Mouse (Mus musculus): ENCODE measurements around the gene Ppp1r1b. TPM values are rescaled to one million over a fixed set of nuclear protein-coding genes. Genes with fewer than 3 reads are reported as not detected.

Gene Ppp1r1b
- 0.18 TPM for polyA plus RNA-seq (2014; fragmentation: Illumina TruSeq; extraction: RNeasy Lipid Tissue Mini Kit (QIAGEN cat#74804); ENCODE audit: low read depth, low replicate concordance)

DNA sequence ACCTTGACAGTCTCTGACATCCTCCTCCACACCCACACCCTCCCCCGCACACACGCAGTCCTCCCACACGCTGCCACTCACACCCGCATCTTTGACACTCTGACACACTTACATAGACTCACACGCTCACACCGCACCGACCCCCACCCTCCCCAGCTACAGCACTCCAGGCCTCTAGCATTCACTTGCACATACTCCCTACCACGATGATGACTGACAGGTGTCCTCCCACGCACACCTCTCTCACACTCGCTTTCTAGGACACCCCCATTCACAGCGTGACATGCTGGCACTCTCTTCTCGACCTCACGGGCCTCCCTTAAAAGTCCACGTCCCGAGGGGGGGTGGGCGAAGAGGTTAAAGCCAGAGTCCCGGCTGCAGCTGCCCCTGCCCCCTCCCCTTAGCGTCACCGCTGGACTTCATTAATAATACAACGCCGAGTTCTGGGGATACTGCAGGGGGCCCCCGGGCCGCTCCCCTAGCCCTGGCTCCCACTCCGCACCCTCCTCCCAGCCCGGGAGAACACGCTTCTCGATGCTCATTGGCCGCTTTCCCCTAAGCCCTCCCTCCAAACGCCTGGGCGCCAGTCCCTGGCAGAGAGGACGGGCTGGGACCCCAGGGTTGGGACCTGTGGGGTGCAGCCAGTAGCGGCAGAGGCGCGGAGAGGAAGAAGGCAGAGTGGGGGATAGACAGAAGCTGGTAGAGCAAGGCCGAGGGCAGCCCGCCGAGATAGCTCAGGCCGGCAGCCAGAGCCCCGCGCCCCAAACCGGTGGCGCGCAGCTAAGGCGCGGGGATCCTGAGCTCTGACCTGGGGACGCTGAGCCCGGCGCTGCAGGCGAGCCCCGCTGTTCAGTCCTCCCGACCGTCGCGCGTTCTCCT is at the start of gene Ppp1r1b:
TSS of gene Ppp1r1b (plus strand) at position 322 of the 879 bp plus-strand sequence.

DNA sequence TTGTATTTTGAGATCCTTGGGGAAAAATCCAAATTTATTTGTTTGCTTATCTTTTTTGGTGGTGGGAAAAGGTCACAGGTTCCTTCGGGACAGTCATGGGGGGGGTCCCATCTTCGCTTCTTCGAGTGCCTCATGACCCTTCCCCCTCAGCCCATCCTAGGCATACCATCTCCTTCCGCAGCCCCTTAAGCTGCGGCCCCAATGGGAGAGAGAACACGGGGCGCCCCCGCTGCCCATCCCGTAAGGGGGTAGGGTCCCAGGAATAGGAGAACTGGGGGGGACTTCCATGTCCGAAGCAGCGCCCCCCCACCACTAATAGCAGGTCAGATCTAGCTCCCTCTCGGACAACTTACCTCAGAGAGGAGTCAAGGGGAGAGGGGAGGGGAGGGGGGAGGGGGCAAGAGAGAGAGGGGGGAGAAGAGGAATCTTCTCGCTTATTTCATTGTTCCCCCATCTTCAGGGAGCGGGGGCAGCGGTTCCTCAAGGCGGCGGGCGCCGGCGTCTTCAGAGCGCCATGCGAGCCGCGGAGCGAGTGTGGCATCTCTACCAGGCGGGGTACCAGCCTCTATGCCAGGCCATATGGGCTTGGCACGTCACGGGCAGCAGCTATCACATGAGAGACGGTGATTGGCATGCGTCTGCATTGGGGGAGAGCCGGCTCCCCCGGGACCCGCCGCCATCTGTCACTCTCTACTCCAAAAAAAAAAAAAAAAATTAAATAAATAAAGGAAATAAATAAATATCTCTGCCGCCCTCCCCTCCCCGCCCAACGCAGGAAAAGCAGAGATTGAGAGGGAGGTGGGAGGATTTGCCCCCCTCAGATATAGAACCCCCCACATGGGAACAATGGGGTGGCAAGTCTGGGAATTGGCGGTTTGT is 18.9 kb upstream of the Ppp1r1b start, which contains the start of gene Neurod2:
TSS of gene Neurod2 (minus strand) at position 568 of the 879 bp plus-strand sequence.

DNA sequence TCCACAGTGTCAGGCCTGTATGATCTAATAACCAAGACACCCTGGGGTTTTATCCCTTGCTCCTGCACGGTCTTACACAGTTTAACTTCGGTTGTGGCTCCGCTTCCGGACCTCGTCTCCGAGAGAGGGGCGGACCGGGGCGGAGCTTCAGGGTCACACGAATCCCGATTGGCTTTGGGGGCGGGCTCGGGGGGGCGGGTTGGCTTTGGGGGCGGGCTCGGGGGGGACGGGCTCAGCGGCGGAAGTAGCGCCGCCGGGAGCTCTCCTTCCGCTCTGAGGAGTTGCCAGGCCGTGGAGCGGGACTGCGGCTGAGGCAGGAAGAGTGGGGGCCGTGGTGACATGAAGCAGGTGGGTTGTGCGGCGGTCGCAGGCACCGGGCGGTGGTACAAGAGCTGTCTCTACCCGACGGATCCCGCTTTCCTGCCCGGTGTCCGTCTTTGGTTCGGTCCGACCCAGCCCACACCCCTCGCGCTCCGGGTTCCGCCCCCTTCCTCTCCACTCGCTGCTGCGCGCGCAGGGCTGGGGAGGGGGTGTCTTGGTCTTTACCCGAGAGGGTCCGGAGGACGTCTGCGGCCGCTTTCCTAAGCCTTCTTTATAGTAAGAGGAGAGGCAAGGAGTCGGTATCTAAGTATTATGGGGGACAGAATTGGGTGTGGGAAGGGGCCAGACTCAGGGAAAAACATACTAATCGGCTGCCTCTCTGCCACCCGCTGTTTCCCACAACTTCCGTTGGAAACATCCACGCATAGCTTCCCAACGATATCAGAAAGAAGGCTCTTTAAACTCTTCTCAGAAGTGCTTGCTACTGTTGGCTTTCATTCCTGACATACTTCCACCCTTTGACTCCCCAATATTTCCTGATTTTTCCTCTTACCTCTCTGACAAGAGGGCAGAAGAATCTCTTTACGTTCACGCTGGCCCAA is 10.2 kb downstream of the Ppp1r1b start, which contains the start of gene Stard3:
TSS of gene Stard3 (plus strand) at position 208 of the 923 bp plus-strand sequence.

DNA sequence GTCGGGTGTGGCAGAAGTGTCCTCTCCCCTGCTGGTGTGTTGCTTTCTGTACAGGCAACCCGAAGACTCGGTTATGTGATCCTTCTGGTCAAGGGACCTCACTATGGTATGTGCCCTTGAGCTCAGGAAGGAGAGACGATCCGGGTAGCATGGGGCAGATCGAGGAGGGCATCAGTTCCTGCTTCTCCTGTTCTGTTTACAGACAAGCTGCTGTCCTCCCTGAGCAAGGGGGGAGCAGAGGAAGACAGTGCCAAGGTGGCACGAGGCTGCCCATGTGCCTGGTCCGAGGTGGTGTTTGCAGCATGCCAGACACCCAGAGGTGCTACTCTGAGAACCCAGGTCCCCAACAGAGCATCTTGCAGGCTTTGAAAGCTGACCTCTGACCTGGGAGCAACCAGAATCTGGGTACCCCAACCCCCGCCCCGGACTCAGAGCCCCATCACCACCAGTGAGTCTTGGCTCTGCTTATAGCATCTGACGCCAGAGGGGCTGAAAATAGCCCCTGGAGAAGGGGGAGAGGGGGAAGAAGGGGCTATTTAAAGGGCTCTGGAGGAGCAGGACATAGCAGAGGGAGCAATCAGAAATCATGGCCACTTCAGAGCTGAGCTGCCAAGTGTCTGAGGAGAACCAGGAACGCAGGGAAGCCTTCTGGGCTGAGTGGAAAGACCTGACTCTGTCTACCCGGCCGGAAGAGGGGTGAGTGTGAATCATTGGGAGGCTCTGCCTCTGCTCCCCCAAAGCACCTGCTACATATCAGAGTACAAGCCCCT is 35.2 kb downstream of the Ppp1r1b start, which contains the start of gene Tcap:
TSS of gene Tcap (plus strand) at position 551 of the 770 bp plus-strand sequence.

DNA sequence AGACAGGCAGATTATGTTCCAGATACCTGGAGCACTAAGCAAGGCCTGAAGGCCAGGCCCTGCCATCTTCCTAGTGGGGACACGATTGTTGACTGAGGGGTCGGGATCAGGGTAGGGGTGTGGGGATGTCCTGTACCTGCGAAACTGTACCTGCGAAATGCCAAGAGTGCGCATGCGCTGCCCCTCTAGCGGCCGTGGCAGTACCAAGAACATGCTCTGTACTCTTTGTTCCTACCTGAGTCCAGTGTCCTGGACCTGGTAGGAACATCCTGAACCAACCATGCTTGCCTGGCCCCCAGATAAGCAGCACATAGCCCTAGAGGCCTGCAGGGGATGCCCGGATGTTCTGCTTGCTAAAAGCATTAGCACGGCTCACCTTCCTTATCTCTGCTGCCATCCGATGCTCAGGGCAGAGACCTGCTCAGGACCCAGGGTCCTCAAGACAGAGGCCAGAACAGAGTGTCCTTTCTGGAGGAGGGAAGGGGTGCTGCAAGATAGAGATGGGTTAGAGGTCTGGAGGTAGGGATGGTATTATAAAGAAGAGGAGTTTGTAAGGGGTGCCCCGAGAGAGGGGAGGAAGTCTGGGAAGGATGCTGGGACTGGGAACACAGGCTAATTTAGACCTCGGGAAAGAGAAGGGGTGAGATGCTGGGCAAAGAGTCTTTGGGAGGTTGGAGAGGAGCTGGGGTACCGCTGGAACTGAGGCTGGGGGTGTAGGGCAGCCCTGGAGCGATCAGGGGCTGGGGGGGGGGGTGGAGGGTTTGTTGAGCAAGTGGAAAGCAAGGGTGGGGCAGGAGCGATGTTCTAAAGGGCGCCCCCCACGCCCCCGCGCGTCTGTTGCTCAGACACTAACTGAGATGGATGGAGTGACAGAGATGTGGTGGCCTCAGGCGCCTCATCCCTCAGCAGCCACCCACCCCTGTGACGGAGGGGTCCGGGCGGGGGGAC is 37.7 kb downstream of the Ppp1r1b start, which contains the start of gene Pnmt:
TSS of gene Pnmt (plus strand) at position 813 of the 948 bp plus-strand sequence.

DNA sequence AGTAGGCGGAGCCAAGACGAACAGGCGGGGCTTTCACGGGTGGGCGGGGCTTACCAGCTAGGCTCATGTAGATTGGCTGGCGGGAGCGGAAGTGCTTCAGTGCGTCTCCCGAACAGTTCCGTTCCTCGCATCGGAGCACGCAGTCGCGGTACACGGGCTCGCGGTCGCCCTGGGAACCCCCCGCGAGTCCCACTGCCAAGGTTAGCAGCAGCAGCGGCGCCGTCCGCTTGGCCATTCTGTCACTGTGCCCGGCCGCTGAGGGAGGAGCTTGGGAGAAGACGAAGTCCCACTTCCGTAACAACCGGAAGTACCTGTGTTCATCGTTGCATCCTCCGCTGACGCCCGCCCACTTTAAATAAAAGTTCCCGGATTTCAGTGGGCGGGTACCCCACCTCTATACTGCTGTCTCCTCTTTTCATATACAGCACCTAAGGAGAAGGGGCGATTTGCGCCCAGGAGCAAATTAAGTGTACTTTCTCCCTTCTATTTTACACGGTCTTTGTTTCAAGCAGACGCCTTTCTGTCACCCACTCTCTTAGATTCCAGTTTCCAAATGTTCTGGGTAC is 52.0 kb downstream of the Ppp1r1b start, which contains the start of gene Pgap3:
TSS of gene Pgap3 (minus strand) at position 330 of the 566 bp plus-strand sequence.

Other genes starting within 250 kb of the Ppp1r1b start
- 14.0 TPM for gene Fbxl20, start 198.0 kb upstream of the Ppp1r1b start, polyA plus RNA-seq (2014; fragmentation: Illumina TruSeq; extraction: RNeasy Lipid Tissue Mini Kit (QIAGEN cat#74804); ENCODE audit: low read depth, low replicate concordance)
- gene Med1, start 155.1 kb upstream of the Ppp1r1b start, polyA plus RNA-seq (2014; fragmentation: Illumina TruSeq; extraction: RNeasy Lipid Tissue Mini Kit (QIAGEN cat#74804); ENCODE audit: low read depth, low replicate concordance): 134 TPM
- gene Cdk12, start 145.3 kb upstream of the Ppp1r1b start, polyA plus RNA-seq (2014; fragmentation: Illumina TruSeq; extraction: RNeasy Lipid Tissue Mini Kit (QIAGEN cat#74804); ENCODE audit: low read depth, low replicate concordance): 39.0 TPM
- gene Neurod2, start 18.8 kb upstream of the Ppp1r1b start, polyA plus RNA-seq (2014; fragmentation: Illumina TruSeq; extraction: RNeasy Lipid Tissue Mini Kit (QIAGEN cat#74804); ENCODE audit: low read depth, low replicate concordance): not detected
- 0.36 TPM for gene Stard3, start 10.0 kb downstream of the Ppp1r1b start, polyA plus RNA-seq (2014; fragmentation: Illumina TruSeq; extraction: RNeasy Lipid Tissue Mini Kit (QIAGEN cat#74804); ENCODE audit: low read depth, low replicate concordance)
- not detected for gene Tcap, start 35.4 kb downstream of the Ppp1r1b start, polyA plus RNA-seq (2014; fragmentation: Illumina TruSeq; extraction: RNeasy Lipid Tissue Mini Kit (QIAGEN cat#74804); ENCODE audit: low read depth, low replicate concordance)
- not detected for gene Pnmt, start 38.0 kb downstream of the Ppp1r1b start, polyA plus RNA-seq (2014; fragmentation: Illumina TruSeq; extraction: RNeasy Lipid Tissue Mini Kit (QIAGEN cat#74804); ENCODE audit: low read depth, low replicate concordance)
- 0.20 TPM for gene Pgap3, start 52.1 kb downstream of the Ppp1r1b start, polyA plus RNA-seq (2014; fragmentation: Illumina TruSeq; extraction: RNeasy Lipid Tissue Mini Kit (QIAGEN cat#74804); ENCODE audit: low read depth, low replicate concordance)
- 0.07 TPM for gene Erbb2, start 64.1 kb downstream of the Ppp1r1b start, polyA plus RNA-seq (2014; fragmentation: Illumina TruSeq; extraction: RNeasy Lipid Tissue Mini Kit (QIAGEN cat#74804); ENCODE audit: low read depth, low replicate concordance)
- gene Mien1, start 90.6 kb downstream of the Ppp1r1b start, polyA plus RNA-seq (2014; fragmentation: Illumina TruSeq; extraction: RNeasy Lipid Tissue Mini Kit (QIAGEN cat#74804); ENCODE audit: low read depth, low replicate concordance): 40.6 TPM
- 0.24 TPM for gene Grb7, start 98.0 kb downstream of the Ppp1r1b start, polyA plus RNA-seq (2014; fragmentation: Illumina TruSeq; extraction: RNeasy Lipid Tissue Mini Kit (QIAGEN cat#74804); ENCODE audit: low read depth, low replicate concordance)
- 0.18 TPM for gene Ikzf3, start 197.6 kb downstream of the Ppp1r1b start, polyA plus RNA-seq (2014; fragmentation: Illumina TruSeq; extraction: RNeasy Lipid Tissue Mini Kit (QIAGEN cat#74804); ENCODE audit: low read depth, low replicate concordance)
- 608 TPM for gene Zpbp2, start 202.7 kb downstream of the Ppp1r1b start, polyA plus RNA-seq (2014; fragmentation: Illumina TruSeq; extraction: RNeasy Lipid Tissue Mini Kit (QIAGEN cat#74804); ENCODE audit: low read depth, low replicate concordance)
- gene Ormdl3, start 239.0 kb downstream of the Ppp1r1b start, polyA plus RNA-seq (2014; fragmentation: Illumina TruSeq; extraction: RNeasy Lipid Tissue Mini Kit (QIAGEN cat#74804); ENCODE audit: low read depth, low replicate concordance): 10.1 TPM
- gene Lrrc3c, start 249.9 kb downstream of the Ppp1r1b start, polyA plus RNA-seq (2014; fragmentation: Illumina TruSeq; extraction: RNeasy Lipid Tissue Mini Kit (QIAGEN cat#74804); ENCODE audit: low read depth, low replicate concordance): not detected

Measured in testis, adult 10 weeks (tissue).